Mouse (Mus musculus) limb, embryonic 15.5 days (tissue): Measurements from ENCODE around the gene Sparcl1. TPM values are rescaled to one million over a fixed set of nuclear protein-coding genes. Genes with fewer than 3 reads are reported as not detected.

Experiments
- ATAC-seq: fragments of 200-750 bp; cut with Nextera tagmentation; 2 replicates; pipeline ENCODE4 v1.8.0; 2017; ENCODE audit warnings: low read depth, moderate TSS enrichment; ENCODE audit not compliant: insufficient number of reproducible peaks, low FRiP score, low TSS enrichment
- H3K27ac ChIP-seq: fragments of 300-500 bp; sonication (generic); 2 replicates; pipeline ENCODE4 v1.5.1; 2015; ENCODE audit warnings: moderate library complexity, mild to moderate bottlenecking, inconsistent platforms
- H3K27me3 ChIP-seq: fragments of 300-500 bp; sonication (generic); 2 replicates; pipeline ENCODE4 v1.6.1; 2015; ENCODE audit warnings: inconsistent platforms
- H3K36me3 ChIP-seq: fragments of 300-500 bp; sonication (generic); 2 replicates; pipeline ENCODE4 v1.6.1; 2015; ENCODE audit warnings: inconsistent platforms
- H3K4me1 ChIP-seq: fragments of 300-500 bp; sonication (generic); 2 replicates; pipeline ENCODE4 v1.6.1; 2015; ENCODE audit warnings: inconsistent platforms
- H3K4me2 ChIP-seq: fragments of 300-500 bp; sonication (generic); 2 replicates; pipeline ENCODE4 v1.6.1; 2015; ENCODE audit warnings: mild to moderate bottlenecking, inconsistent platforms
- H3K4me3 ChIP-seq: fragments of 300-500 bp; sonication (generic); 2 replicates; pipeline ENCODE4 v1.5.1; 2015; ENCODE audit warnings: mild to moderate bottlenecking, inconsistent platforms
- H3K9ac ChIP-seq: fragments of 300-500 bp; sonication (generic); 2 replicates; pipeline ENCODE4 v1.6.1; 2015; ENCODE audit warnings: inconsistent platforms
- H3K9me3 ChIP-seq: fragments of 300-500 bp; sonication (generic); 2 replicates; pipeline ENCODE4 v1.6.1; 2016; ENCODE audit warnings: inconsistent platforms
- WGBS: fragments of 180-500 bp; shearing (Covaris S2); methylation state at CpG from one replicate; pipeline ENCODE4 v1.1.7; 2015; 5-methylcytosine and 5-hydroxymethylcytosine counted together
- polyA plus RNA-seq: library from polyadenylated mRNA; unstranded; fragments of >200 nt; fragmentation: Nextera tagmentation; extraction: Ambion mirVana; gene quantifications from 2 replicates; pipeline ENCODE4 v1.2.1, GENCODE M21; 2015

Sparcl1 gene
- polyA plus RNA-seq = 96.7 and 115 TPM in 2 replicates

DNA sequence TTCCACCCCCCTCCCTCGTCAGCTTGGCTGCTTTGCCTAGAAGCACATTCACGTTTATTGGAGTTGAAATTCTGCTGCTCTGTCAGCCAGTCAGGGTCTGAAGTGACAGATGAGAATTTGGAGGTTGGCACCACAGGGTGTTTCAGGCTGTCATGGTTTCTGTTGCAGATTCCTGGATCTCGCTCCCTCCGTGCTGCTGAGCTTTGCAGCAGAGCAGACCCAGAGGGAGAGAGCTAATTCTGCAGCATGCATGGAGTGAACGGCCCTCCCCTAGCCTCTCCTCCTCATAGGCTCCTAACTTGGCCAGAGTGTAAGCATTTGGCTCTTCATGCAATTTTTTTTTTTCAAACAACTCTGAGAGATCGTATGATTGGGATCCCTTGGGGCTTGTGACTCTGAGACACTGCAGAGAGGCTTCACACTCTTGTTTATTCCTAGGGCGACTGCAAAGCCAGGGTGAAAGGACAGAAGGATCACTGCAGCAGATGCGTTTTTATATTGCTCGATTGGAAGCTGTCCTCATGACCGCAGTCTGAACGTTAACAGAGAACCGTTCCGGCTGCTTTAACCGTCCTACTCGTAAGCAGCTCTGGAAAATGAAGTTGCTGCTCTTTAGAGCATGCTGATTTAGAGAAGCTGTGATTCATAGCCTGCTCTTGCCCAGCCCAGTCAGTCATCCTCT is at the start of gene Sparcl1:
TSS of gene Sparcl1 (minus strand) at position 243 of the 682 bp plus-strand sequence.
- Histone ChIP-seq H3K27me3 (no peaks in the 10 kb centered on the region), H3K27ac (peak within 1 kb of the TSS; percentile 69), H3K9me3 (no peaks in the 10 kb centered on the region), H3K9ac (no peak within 1 kb of the TSS), H3K4me3 (peak within 1 kb of the TSS; percentile 27), H3K4me2 (peak within 1 kb of the TSS; percentile 31), H3K36me3 (no peaks in the 10 kb centered on the region), H3K4me1 (peaks cover 42% of the 10 kb centered on the region)
- peak; percentile 58; the same call in 1 of the 2 replicates for ATAC-seq
- 15% methylated on average over 15 of the region's 15 CpGs for WGBS

GRCm38 (mm10) chr5:104161390-104161789 is 47.9 kb upstream of the Sparcl1 start:
- no peaks in the 10 kb centered on the region for H3K27me3 ChIP-seq
- H3K9me3 ChIP-seq = no peaks in the 10 kb centered on the region
- no peaks in the 10 kb centered on the region for H3K4me1 ChIP-seq
- 47% methylated on average over 1 of the region's 1 CpGs for WGBS
- ATAC-seq = no peak
- no peaks in the 10 kb centered on the region for H3K36me3 ChIP-seq
- no peak overlapping the region for H3K27ac ChIP-seq
- no peak overlapping the region for H3K4me2 ChIP-seq
- H3K4me3 ChIP-seq = no peak overlapping the region
- no peak overlapping the region for H3K9ac ChIP-seq

DNA sequence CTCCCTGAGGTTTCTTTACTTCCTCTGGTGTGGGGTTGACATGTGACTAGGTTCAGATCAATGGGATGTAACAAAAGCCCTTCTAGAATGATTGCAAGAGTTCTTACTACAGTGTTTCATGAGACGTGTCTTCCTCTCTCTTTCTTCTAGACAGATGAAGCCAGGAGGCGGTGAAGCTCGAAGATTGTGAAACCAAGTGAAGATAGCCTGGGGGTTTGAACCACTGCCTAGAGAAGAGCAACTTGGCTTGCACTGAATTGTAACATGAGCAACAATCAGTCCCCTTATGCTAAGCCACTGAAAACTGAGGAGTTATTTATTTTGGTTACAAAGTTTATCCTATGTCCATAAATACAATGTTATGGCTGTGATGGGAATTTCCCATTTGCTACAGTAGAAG is 47.0 kb upstream of the Sparcl1 start:
- ATAC-seq = no peak
- Histone ChIP-seq H3K27me3 (no peaks in the 10 kb centered on the region), H3K9ac (no peak overlapping the region), H3K4me3 (no peak overlapping the region), H3K27ac (no peak overlapping the region), H3K9me3 (no peaks in the 10 kb centered on the region), H3K4me1 (no peaks in the 10 kb centered on the region), H3K4me2 (no peak overlapping the region), H3K36me3 (no peaks in the 10 kb centered on the region)
- WGBS = 72% methylated on average over 3 of the region's 3 CpGs

DNA sequence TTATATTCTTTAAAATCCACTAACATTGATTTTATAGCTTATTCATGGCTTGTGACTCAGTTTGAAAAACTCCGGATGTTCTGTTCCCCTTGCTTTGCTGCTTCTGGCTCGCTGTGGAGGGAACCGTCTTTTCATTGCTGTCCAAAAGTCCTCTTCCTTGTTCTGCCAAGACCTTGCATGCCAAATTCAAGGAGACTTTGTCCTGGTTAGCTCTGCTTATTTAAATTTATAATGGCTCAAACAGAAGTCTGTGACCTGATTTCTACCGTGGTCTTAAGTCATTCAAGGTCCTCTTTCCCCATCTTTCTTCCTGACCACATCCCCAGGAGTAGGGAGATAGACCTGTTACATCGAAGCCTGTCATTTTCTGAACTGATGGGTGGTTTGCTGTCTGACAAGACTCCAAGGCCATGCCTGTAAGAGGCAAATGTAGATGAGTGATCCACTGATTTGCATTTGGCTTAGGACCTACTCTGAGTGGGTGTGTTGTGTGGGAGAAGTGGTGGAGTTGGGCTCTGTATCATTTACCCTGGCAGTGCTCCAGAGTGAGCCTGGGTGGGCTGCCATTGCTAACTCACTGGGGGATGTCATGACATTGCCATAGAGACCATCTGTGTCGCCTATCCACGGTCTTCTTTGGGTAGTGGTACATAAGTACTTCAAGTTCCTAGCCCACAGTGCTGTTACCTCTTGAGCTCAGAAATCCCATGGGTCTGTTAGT is 45.0 kb upstream of the Sparcl1 start:
- Histone ChIP-seq H3K27ac (no peak overlapping the region), H3K36me3 (no peaks in the 10 kb centered on the region), H3K9me3 (no peaks in the 10 kb centered on the region), H3K4me2 (no peak overlapping the region), H3K27me3 (no peaks in the 10 kb centered on the region), H3K4me3 (no peak overlapping the region), H3K4me1 (no peaks in the 10 kb centered on the region), H3K9ac (no peak overlapping the region)
- no peak for ATAC-seq
- WGBS = 75% methylated on average over 7 of the region's 7 CpGs

- WGBS = 82% methylated on average over 7 of the region's 7 CpGs
- H3K4me2 ChIP-seq = no peak overlapping the region
- H3K36me3 ChIP-seq = no peaks in the 10 kb centered on the region
- no peak overlapping the region for H3K27ac ChIP-seq
- ATAC-seq = no peak
- no peaks in the 10 kb centered on the region for H3K4me1 ChIP-seq
- no peaks in the 10 kb centered on the region for H3K9me3 ChIP-seq
- H3K9ac ChIP-seq = no peak overlapping the region
- H3K4me3 ChIP-seq = no peak overlapping the region
- H3K27me3 ChIP-seq = no peaks in the 10 kb centered on the region
Measured at GRCm38 (mm10) chr5:104157701-104158100, 44.2 kb upstream of the Sparcl1 start.

GRCm38 (mm10) chr5:104150196-104150595 is 36.7 kb upstream of the Sparcl1 start:
- Histone ChIP-seq H3K4me3 (no peak overlapping the region), H3K4me2 (no peak overlapping the region), H3K27ac (no peak overlapping the region), H3K9ac (no peak overlapping the region), H3K36me3 (no peaks in the 10 kb centered on the region), H3K4me1 (no peaks in the 10 kb centered on the region), H3K27me3 (no peaks in the 10 kb centered on the region), H3K9me3 (no peaks in the 10 kb centered on the region)
- ATAC-seq = no peak
- WGBS = 94% methylated on average over 6 of the region's 6 CpGs

- no peak overlapping the region for H3K4me2 ChIP-seq
- ATAC-seq = no peak
- no peaks in the 10 kb centered on the region for H3K36me3 ChIP-seq
- H3K27me3 ChIP-seq = no peaks in the 10 kb centered on the region
- no peaks in the 10 kb centered on the region for H3K9me3 ChIP-seq
- H3K4me3 ChIP-seq = no peak overlapping the region
- H3K27ac ChIP-seq = no peak overlapping the region
- 47% methylated on average over 7 of the region's 7 CpGs for WGBS
- no peak overlapping the region for H3K9ac ChIP-seq
- H3K4me1 ChIP-seq = no peaks in the 10 kb centered on the region
Measured at GRCm38 (mm10) chr5:104149349-104149748, 35.8 kb upstream of the Sparcl1 start.

DNA sequence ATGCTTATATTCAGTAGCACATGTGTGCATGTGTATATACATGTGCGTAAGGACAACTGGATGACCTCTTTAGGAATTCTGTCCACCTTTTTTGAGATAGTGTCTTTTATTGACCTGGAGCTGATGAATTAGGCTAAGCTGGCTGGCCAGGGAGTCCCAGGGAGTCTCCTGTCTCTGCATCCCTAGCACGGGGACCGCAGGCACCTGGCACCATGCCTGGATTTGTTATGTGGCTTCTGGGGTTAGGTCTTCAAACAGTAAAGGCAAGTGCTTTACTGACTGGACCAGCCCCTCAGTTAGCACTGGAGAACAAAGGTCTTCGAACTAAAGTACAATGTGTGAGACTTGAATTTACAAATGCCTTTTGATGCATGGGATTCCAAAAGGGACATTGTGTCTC is 30.5 kb upstream of the Sparcl1 start:
- no peaks in the 10 kb centered on the region for H3K4me1 ChIP-seq
- no peaks in the 10 kb centered on the region for H3K9me3 ChIP-seq

GRCm38 (mm10) chr5:104141067-104141466 is 27.5 kb upstream of the Sparcl1 start:
- 67% methylated on average over 2 of the region's 2 CpGs for WGBS
- Histone ChIP-seq H3K9ac (no peak overlapping the region), H3K36me3 (no peaks in the 10 kb centered on the region), H3K27ac (no peak overlapping the region), H3K4me2 (no peak overlapping the region), H3K4me3 (no peak overlapping the region), H3K4me1 (no peaks in the 10 kb centered on the region), H3K27me3 (no peaks in the 10 kb centered on the region), H3K9me3 (no peaks in the 10 kb centered on the region)
- ATAC-seq = no peak

More for the DNA sequence above, 30.5 kb upstream of the Sparcl1 start:
- H3K36me3 ChIP-seq = no peaks in the 10 kb centered on the region
- no peak overlapping the region for H3K27ac ChIP-seq
- H3K9ac ChIP-seq = no peak overlapping the region
- no peak for ATAC-seq
- 77% methylated on average over 4 of the region's 4 CpGs for WGBS
- H3K4me2 ChIP-seq = no peak overlapping the region
- no peaks in the 10 kb centered on the region for H3K27me3 ChIP-seq
- no peak overlapping the region for H3K4me3 ChIP-seq

- Histone ChIP-seq H3K36me3 (no peaks in the 10 kb centered on the region), H3K4me3 (no peak overlapping the region), H3K9me3 (no peaks in the 10 kb centered on the region), H3K9ac (no peak overlapping the region), H3K27me3 (no peaks in the 10 kb centered on the region), H3K27ac (no peak overlapping the region), H3K4me2 (no peak overlapping the region), H3K4me1 (no peaks in the 10 kb centered on the region)
- 70% methylated on average over 10 of the region's 10 CpGs for whole genome bisulfite sequencing
- no peak for ATAC-seq
Measured at GRCm38 (mm10) chr5:104137920-104138541, 24.5 kb upstream of the Sparcl1 start.

GRCm38 (mm10) chr5:104133752-104134151 is 20.2 kb upstream of the Sparcl1 start:
- Histone ChIP-seq H3K27me3 (no peaks in the 10 kb centered on the region), H3K27ac (no peak overlapping the region), H3K4me3 (no peak overlapping the region), H3K4me2 (no peak overlapping the region), H3K4me1 (no peaks in the 10 kb centered on the region), H3K36me3 (no peaks in the 10 kb centered on the region), H3K9me3 (no peaks in the 10 kb centered on the region), H3K9ac (no peak overlapping the region)
- ATAC-seq = no peak
- WGBS = 68% methylated on average over 4 of the region's 4 CpGs

DNA sequence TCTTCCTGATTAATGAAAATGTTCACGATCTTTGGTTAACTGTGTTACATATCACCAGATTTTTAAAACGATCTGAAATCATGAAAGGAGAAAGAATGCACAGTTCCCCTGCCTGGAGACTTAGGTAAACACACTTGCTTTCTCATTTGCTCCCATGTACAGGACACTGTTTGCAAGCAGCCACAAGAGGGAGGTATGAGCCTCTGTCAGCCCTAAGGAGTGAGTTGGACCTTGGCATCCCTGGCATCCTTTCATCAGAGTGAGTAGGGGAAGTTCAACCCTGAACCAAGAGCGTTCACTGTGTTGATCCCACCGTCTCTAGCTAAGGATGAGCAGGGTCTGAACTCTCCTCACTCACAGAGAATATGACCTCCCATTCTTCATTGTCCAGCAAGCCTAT is 18.0 kb upstream of the Sparcl1 start:
- Histone ChIP-seq H3K4me3 (no peak overlapping the region), H3K27ac (no peak overlapping the region), H3K4me1 (0 out of 2 replicates have a peak, but pooled peaks cover 3% of the 10 kb centered on the region), H3K9ac (no peak overlapping the region), H3K36me3 (no peaks in the 10 kb centered on the region), H3K9me3 (no peaks in the 10 kb centered on the region), H3K27me3 (no peaks in the 10 kb centered on the region), H3K4me2 (no peak overlapping the region)
- 73% methylated on average over 4 of the region's 4 CpGs for WGBS
- ATAC-seq = no peak
